Mouse (Mus musculus) naive thymus-derived CD4-positive, alpha-beta T cell, adult 2 months (primary cell): ENCODE measurements around the gene Cpt1c.

Experiments
- DNase-seq: peaks from one replicate; pipeline ENCODE4 v3.0.0-alpha.2; 2011; ENCODE audit warnings: low read depth

The Cpt1c gene

DNA sequence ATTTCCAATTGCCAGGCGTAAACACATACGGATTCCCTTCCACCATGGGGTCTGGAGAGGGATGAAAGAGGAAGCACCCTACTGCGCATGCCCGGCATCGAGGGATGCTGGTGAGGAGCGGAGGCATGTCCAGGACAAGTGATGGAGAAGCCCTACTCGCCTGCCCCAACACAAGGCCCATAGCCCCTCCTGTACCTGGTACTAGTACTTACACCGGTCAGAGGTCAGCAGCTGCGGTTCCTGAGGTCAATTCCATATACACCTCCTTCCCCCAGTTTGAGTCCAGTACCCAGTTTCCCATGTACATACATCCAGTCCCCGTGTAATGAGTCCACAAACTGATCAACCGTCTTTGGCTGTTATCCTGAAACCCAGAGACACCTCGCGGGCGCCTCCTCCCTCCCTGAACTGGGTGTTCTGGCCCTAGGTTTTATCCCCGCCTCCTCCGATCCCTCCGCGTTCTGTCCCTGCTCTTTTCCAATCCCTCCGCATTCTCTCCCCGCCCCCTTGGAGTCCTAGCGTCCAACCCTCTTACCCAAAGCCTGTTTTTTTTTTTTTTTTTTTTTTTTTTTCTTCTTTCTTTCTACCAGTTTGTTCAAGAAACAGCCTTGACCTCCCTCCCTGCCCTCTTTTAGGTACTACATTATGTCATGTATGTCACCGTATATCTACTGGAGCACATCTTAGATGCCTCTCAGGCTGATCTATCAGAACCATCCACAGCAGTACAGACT, at the start of gene Cpt1c:
Gene Cpt1c, minus strand, starts transcription at position 469 of the 734 bp plus-strand sequence.
- no peak for DNase-seq

DNA sequence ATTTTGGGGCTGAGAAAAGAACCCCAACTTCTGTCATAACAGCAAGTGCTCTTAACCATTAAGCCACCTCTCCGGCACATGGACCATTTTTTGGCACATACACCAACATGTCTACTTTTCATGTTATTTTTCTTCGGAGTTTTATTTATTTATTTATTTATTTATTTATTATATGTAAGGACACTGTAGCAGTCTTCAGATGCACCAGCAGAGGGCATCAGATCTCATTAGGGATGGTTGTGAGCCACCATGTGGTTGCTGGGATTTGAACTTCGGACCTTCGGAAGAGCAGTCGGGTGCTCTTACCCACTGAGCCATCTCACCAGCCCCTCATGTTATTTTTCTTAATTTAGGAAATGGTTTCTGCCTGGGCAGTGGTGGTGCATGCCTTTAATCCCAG, 49.1 kb upstream of the Cpt1c start:
- DNase-seq: peak; percentile 32

DNA sequence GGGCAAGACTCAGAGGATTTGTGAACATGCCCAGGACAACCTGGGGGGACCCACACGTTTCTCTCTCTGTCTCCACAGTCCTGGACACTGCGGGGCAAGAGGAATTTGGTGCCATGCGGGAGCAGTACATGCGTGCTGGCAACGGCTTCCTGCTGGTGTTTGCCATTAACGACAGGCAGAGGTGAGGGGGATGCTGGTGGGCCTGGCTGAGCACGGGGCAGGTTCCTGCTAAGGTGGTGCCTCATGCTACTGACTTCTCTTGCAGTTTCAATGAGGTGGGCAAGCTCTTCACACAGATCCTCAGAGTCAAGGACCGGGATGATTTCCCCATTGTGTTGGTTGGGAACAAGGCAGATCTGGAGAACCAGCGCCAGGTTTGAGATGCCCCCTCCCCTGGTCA, 45.6 kb upstream of the Cpt1c start:
- no peak for DNase-seq

DNA sequence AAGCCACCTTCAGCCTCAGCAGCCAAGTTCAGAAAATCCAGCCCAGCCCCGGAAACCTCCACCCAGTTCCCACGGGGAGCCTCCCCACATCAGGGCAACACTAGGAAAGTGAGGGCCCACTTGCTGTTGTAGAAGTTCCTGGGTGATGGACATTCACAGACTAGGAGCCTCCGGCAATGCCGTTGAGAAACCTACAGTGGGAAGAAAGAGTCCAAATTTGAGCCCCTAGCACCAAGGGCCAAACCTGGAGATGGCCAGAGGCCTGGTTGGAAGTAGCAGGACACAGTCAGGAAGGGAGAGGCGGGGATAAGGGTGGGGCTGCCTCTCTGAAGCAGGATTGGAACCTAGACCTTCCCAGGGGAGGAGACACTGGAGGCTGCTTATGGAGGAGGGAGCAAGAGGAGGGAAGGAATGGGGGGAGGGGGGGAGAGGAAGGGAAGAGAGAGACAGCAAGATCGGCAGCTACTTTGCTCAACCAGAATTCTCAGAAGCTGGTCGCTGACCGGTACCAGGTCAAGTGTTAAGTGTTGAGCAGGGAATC, 44.5 kb upstream of the Cpt1c start:
- no peak for DNase-seq

DNA sequence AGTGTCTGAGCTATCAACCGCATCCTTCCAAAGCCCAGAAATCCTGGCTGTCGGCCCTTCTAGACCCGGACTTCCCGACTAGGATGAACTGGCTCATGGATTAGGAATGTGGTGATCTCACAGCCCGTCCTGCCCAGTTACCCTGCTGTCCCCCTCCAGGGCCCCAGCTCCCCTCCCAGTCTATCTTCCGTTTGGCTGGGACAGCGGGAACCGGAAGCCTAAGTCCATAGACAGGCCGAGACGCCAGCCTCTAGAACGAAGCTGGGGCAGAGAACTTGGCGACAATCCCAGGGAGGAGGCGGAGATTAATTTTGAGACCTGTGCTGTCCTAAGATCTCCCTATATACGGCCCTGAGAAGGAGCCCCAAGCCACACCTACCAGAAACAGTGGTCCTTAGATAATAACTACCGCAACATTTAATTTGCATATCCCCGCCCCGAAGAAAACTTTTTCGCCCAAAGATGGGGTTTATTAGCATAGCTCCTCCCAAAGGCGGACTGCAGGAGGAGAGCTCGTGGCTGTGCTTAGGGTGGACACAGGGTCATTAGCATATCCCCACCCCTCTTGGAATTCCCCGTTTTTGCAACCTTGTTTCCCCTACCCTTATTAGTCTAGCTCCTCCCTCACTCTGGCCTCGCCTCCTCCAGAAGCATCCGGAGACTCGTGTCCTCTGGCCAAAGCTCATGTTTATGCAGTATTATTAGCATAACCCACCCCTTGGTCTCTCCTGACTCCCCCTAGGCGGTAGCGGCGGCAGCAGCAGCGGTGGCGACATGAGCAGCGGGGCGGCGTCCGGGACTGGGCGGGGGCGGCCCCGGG, 42.8 kb upstream of the Cpt1c start, which contains the start of gene Rras:
Gene Rras, plus strand, starts transcription at position 720 of the 820 bp plus-strand sequence.
- DNase-seq: peak; percentile 97

DNA sequence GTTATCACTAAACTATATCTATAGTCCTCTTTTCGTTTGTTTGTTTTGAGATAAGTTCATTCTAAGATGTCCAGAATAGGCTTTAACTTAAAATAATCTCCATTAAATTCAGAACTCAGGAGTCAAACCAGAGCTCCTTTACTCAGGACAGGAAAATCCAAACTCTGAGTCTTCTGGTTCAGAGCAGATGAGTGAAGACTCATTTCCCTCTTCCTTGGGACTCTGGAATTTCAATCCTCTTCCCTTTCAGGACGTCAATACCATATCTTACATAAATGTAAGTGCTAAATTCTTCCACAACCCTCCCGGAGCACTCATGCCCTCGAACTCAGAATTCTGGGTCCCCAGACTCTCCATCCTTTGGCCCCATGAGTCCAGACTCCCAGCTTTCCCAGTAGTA, 42.1 kb upstream of the Cpt1c start:
- peak; percentile 55 for DNase-seq

DNA sequence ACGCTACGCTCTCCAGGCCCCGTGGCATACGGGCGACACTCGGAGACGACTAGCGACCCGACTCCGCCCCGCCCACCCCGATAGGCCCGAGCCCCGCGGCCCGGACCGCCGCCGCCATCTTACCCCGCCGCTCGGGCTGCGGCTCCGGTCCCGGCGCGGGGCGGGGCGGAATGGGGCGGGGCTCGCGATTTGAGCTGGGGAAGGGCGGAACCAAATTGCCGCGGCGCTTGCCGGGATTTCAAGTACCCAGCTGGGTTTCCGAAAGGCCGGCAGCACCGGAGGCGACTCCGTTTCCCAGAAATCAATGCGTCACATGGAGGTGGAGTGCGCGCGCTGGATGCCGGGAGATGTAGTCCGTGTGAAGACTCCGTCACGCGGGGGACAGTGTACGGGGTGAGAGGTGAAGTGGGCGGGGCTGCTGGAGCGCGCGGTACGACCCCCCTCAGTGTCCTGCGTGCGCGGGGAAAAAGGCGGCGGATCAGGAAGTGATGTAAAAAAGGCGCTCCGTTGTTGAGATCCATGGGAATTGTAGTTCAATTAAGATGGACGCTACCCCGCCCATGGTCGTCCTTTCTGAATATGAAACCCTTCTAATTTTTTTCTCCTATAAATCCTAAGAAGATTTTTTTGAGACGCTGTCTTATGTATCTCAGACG, 41.4 kb upstream of the Cpt1c start, which contains the start of gene Scaf1:
Gene Scaf1, minus strand, starts transcription at position 407 of the 656 bp plus-strand sequence.
- peak; percentile 99 for DNase-seq

DNA sequence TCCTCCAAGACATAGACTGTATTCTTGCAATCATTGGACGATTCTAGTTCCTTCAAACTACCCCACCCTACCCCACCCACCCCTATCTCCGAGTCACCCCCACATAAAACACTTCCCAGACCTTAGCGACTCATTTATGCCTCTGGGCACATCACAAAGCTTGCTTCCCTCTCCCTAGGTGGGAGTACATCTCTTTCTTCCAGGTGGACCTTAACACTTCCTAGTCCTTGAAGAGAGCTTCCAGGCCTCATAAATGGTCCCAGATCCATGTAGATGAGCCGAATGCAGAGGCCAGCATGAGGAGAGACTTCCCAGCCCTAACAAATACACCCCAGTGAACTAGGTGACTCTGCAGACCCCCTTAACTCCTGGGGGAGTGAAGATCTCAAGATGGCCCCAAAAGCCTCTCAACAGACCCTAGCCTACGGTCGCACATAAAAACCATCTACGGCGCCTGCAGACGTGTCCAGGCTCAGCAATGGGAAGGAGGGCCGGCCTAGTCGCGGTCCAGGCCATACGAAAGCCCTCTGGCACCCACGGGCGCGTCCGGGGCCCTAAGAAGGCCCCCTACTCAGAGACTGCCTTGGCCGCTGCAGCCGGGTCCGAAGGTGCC, 40.8 kb upstream of the Cpt1c start:
- DNase-seq: no peak

DNA sequence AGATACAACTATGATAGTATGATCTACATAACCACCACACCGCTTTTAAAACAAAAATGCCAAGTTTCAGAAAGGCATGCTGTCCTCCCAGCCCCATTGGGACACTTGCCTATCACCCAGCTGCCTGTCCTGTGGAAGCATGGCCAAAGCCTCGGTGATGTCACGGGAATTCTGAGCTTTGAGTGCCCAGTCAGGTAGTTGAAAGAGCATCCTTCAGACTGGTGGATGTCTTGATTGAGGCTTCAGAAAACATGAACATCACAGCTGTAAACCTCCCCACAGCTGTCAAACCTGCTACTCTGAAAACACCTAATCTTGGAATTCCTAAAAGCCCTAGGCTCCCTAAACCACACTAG, 39.4 kb upstream of the Cpt1c start:
- no peak for DNase-seq

DNA sequence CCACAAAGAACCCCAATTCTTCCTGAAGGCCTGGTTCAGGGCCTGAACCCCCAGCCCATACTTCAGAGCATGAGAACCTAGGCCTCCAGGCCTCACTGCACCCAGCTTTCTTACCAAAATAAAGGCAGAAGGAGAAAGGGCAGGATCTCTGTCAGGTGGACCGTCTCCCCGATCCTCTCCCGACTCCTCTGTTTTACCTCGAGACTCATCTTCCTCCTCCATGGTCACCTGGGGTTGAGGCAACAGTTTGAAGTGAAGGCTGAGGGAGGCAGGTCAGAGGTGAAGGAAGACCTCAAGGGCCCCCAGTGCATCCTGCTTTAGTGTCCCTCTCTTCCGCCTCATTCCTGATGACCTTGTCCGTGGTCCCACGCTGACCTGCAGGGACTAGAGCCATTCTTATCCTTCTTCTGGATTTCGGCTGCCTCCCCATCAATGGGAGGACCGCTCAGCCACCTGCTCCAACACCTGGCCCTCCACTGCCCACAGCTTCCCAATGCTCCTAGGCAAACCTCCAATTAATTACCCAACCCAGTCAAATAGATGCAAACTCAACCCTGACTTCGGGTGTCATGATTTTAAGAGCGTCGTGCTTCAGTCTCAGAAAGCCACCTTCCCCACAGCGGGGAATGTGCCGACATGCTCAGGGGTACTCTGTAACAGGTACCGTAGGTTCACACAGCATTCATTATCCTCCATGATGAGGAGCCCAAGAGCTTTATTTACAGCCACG, 38.9 kb upstream of the Cpt1c start:
- DNase-seq: no peak

DNA sequence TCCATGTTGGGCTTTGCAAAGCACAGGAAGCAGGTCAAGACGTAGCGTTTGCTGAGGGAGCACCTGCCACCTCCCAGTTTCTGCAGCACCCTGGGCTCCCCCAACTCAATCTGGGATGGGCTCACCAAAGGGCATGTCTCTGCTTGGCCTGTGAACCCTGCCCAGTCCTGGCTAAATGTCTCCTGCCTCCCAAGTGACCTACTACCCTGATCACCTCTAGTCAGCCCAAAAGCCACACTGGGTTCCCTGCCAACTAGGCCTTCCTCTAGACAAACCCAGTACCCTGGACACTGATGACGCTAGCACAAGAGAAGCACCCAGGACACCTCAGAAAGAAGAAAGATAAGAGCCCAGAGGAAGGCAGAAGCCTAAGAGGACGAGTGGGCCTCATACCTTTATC, 38.2 kb upstream of the Cpt1c start:
- no peak for DNase-seq

DNA sequence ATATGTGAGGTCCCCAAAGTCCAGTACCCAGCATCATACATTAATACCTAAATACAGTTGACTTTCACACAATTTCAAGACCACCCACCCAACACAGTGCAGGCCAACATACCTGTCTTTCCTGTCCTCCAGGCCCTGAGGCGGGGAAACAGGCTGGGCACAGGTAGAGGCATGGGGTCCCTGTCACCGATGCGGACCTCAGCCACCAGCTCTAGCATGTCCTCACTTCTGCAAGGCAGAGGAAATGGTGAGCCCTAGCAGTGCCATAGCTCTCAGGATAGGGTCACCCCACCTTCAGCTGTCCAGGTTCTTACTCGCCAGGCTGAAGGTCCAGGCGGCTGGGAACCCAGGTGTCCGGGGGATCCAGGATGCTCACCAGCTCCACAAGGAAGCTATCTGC, 37.4 kb upstream of the Cpt1c start:
- DNase-seq: no peak

DNA sequence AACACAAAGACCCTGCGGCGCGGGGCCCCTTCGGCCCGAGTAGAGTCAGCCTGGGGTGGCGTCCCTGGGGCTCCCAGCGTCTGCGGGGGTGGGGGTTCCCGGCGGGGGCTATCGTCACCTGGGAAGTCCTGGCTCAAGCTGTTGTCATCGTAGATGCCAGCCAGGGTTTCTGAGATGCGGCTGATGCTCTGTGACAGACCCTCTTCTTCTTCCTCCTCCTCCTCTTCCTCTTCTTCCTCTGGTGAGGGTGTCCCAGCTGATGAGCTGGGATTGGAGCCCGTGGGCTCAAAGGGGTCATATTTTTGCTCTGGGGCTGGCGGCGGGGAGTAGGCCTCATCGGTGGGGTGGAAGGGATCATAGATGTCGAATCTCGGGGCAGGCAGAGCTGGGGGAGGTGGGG, 33.8 kb upstream of the Cpt1c start:
- no peak for DNase-seq

DNA sequence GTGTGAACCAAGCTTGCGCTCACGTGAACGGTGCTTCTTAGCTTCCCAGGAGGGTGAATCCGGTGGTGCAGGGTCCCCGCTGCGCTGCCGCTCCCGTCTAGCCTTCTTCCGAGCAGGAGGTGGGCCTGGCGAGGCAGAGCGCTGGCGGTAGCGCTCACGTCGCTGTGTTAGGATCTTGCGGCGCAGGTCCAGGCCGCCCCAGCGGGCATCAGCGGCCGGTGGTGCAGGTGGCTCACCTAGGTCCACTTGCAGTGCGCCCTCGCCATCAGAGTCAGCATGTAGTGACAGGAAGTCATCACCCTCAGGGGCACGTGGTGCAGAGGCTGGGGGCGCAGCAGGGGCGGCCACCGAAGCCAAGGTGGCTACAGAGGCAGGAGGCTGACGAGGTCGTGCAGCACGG, 33.2 kb upstream of the Cpt1c start:
- no peak for DNase-seq

DNA sequence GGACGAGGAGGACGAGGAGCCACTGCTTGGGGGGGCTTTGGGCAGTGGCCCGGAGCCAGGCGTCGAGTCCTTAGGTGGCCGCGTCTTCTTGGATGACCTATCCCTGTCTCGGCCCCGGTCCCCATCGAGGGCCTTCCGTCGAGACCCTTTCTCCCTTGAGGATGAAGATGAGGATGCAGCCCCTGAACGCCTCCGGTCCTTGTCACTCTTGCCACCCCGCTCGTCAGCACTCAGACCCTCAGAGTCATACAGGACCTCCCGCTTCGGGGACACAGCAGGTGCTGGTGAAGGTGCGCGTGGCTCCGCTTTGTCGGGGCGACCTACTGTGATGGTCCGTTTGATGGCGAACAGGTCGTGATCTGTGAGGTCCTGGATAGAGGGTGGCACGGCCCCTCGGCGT, 32.5 kb upstream of the Cpt1c start:
- no peak for DNase-seq

DNA sequence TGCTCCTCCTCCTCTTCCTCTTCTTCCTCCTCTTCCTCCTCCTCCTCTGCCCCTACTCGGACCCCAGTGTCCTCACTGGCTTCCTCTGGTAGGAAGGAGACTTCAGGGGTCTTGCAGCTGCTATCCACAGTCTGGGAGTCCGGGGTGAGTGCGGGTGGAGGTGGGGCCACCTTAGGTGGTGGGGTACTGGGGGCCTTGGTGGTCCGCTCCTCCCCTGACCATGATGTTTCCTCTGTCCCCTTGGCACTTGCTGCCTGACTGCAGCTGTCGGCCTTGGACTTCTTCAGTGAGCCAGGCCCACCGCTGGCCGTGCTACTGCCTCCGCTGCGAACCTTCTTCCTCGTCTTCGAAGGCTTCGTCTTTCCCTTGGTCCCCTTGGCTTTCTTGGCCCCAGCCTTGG, 31.9 kb upstream of the Cpt1c start:
- no peak for DNase-seq

DNA sequence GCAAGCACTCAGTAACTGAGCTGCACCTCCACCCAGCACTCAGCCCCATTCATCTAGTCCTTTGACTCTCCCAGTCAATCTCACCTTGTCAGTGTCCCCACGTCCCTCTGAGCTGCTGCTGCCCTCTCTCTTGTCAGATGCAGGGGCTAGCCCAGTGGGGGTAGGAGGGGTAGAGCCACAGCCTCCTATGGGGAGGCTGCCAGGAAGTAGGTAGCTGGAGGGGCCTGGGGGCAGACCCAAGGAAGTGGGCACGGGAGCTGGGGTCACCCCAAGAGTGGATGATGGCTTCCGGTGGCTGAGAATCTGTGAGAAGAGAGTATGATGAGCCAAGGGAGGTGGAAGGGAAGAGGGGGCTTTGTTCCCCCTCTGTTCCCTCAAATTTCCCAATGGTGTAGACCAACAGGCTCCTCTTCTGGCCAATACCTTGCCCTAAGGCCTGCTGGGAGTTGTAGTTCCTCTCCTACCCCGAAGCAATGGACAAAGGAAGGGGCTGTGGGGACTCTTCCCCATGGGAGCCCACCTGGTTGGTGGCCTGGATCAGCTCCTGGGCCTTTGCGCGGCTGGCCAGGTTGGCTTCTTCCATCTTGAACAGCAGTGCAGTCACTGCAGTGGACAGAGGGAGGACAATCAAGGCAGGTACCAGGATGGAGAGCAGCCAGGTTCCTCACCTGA, 30.8 kb upstream of the Cpt1c start:
- DNase-seq: no peak

DNA sequence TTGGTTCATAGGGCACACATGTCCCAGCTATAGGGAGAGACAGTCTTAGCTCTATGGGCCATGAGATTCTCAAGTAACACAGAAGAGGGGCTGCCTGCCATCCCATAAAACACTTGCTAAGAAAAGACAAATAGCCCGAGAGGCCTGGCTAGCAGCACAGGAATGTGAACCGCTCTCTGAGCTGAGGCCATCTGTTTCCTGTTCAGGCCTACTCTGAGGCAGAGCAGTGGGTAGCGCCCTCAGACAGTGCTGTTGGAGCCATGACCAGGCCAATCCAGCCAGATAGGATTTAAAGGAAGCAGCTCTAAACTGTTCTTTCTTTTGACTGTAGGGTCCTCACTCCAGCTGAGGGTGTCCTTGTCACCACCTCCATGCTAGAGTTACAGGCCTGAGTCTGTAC, 29.9 kb upstream of the Cpt1c start:
- no peak for DNase-seq

DNA sequence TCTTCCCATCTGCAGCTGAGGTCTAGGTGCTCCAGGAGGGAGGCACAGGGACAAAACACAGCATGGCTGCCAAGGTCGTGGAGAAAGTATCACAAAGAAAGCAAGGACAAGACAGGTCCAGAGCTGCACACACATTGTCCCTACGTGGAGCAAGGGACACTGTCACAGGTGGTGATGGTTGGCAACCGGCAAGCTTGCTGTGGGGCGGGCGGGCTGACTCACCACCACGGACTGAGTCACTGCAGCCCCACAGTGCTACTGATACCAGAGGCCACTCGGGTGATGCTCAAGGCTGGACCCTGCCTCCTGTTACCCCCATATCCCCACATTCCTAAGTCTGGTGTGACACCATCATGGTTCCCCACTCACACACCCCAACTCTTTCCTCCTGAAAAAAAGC, 27.8 kb upstream of the Cpt1c start:
- no peak for DNase-seq

DNA sequence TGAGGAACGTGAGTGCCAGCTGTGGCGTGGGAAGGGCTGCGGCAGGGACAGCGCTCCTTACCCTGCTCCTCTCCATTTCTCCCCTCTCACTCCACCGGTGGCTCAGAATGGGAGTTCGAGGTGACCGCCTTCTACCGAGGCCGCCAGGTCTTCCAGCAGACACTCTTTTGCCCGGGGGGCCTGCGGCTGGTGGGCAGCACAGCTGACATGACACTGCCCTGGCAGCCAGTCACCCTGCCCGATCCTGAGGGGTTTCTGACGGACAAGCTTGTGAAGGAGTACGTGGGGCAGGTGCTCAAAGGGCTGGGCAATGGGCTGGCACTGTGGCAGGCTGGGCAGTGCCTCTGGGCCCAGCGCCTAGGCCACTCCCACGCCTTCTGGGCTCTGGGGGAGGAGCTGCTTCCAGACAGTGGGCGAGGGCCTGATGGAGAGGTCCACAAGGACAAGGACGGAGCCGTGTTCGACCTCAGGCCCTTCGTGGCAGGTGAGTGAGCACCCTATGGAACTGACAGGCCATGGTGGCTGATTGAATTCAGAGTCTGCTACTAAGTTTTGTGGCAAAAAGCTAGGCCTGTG, 26.0 kb upstream of the Cpt1c start:
- no peak for DNase-seq

DNA sequence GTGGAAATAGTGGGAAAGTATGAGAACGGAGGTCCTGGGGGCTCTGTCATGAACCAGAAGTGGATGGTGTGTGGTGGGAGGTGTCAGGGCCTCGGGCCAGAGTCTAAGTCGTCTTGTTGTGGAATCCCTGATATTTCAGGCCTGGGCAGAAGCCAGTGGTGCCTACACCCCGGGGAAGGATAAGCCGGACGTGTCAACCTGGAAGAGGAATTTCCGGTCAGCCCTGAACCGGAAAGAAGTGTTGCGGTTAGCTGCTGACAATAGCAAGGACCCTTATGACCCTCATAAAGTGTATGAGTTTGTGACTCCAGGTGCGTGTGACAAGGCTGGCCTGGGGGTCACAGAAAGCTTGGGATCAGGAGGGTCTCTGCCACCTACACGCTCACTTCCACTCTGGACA, 25.1 kb upstream of the Cpt1c start:
- no peak for DNase-seq
